Mouse (Mus musculus) C2C12 (cell line): ENCODE measurements around the gene Rhbdf2. TPM values are rescaled to one million over a fixed set of nuclear protein-coding genes. Genes with fewer than 3 reads are reported as not detected.

ENCODE experiments used
- H3K27me3 ChIP-seq: one replicate; pipeline ENCODE4 v1.6.1; 2011; ENCODE audit not compliant: control insufficient read depth, insufficient read depth, insufficient read length
- H3K36me3 ChIP-seq: one replicate; pipeline ENCODE4 v1.6.1; 2011; ENCODE audit not compliant: control insufficient read depth, insufficient read depth
- H3K4me3 ChIP-seq: one replicate; pipeline ENCODE4 v1.5.1; 2011; ENCODE audit warnings: mild to moderate bottlenecking, control low read depth; ENCODE audit not compliant: poor library complexity, insufficient read depth, severe bottlenecking
- H3K79me2 ChIP-seq: one replicate; pipeline ENCODE4 v1.6.1; 2011; ENCODE audit not compliant: control insufficient read depth, insufficient read depth
- H3K79me3 ChIP-seq: one replicate; pipeline ENCODE4 v1.6.1; 2011; ENCODE audit warnings: low read depth, control low read depth
- H3ac ChIP-seq: one replicate; pipeline ENCODE3; 2011; ENCODE audit warnings: low read depth; ENCODE audit not compliant: control insufficient read depth, insufficient read length
- CEBPB ChIP-seq: IDR thresholded peaks from one replicate; pipeline ENCODE4 v1.6.1; 2011; ENCODE audit warnings: low read depth, mild to moderate bottlenecking, control low read depth, moderate library complexity
- CTCF ChIP-seq: IDR thresholded peaks from one replicate; pipeline ENCODE4 v1.5.1; 2011; ENCODE audit not compliant: control insufficient read depth, insufficient read depth, insufficient read length
- FOSL1 ChIP-seq: IDR thresholded peaks from one replicate; pipeline ENCODE4 v1.8.0; 2011; ENCODE audit warnings: mild to moderate bottlenecking, low read length; ENCODE audit not compliant: poor library complexity, insufficient read depth, severe bottlenecking
- MAX ChIP-seq: IDR thresholded peaks from one replicate; pipeline ENCODE4 v1.6.1; 2011; ENCODE audit warnings: mild to moderate bottlenecking, control low read depth
- MYOD1 ChIP-seq: IDR thresholded peaks from one replicate; pipeline ENCODE4 v1.6.1; 2011; ENCODE audit warnings: low read depth; ENCODE audit not compliant: control insufficient read depth, insufficient read length
- MYOG ChIP-seq: IDR thresholded peaks from one replicate; pipeline ENCODE4 v1.6.1; 2011; ENCODE audit not compliant: control insufficient read depth, insufficient read length; ENCODE audit errors: extremely low read depth
- USF1 ChIP-seq: IDR thresholded peaks from one replicate; pipeline ENCODE4 v1.6.1; 2011; ENCODE audit warnings: low read depth, mild to moderate bottlenecking, control low read depth, moderate library complexity
- polyA plus RNA-seq: library from polyadenylated mRNA; unstranded; fragments of >200 nt; fragmentation: generic; extraction: Trizol; gene quantifications from one replicate; pipeline ENCODE4 v1.2.1, GENCODE M21; 2012; ENCODE audit warnings: missing spikeins

Gene Rhbdf2
- polyA plus RNA-seq, 1 experiment = 1.9 TPM

DNA sequence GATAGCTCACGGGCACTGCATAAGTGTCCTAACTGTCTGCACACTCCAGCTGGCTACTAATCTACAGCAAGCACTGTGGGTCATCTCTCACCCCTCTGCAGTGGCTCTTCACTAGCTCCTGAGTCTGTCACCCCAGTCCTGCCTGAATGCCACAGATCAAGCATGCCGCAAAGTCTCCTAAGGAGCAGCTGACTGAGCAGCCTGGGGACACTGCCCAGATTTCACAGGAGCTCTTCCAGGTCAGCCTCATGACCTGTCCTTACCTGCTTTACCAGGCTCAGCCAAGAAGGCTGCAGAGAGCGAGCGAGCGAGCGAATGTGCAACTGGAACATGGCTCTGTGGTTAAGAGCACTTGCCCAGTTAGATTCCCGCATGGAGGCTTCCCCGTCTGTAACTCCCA, 59.3 kb downstream of the Rhbdf2 start:
- H3K36me3 ChIP-seq = no peaks in the 10 kb centered on the region
- no peaks in the 10 kb centered on the region for H3K27me3 ChIP-seq
- no peak overlapping the region for H3ac ChIP-seq
- H3K4me3 ChIP-seq = no peak overlapping the region
- H3K79me2 ChIP-seq = peaks cover 99% of the 10 kb centered on the region
- peaks cover 71% of the 10 kb centered on the region for H3K79me3 ChIP-seq
- TF ChIP-seq CEBPB (no peak), MYOG (no peak), CTCF (no peak), FOSL1 (no peak), USF1 (no peak), MYOD1 (no peak), MAX (no peak)

DNA sequence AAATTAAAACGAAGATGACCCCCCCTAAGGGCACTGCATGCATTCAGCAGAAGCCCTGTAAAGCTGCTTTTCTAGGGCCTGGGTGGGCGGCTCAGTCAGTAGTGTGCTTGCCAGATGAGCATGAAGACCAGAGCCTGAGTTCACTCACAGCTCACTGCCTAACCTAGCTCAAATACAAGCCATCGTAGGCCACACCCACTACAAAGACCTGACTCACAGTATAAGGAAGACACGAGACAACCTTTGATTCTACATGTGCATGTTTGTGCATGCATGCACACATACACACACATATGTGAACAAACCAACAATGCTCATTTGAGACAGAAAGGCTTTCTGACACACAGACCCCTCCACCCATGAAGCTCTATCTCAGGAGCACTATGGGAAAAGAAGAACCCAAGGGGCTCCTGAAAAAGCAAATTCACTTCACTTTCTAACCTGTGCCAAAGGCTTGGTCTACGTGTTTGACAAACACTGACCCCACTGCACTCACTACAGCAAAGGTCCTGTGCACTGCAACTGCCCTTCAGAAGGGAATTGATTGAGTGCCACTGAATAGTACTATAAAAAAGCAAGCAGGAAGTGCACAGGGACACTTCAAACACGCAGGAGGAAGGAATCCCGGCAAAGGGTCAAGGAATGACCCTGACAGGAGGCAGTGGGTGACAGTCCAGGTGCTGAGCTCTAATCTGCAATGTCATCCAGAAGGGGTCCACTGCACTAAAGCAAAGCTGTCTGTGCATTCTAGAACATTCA, 61.4 kb downstream of the Rhbdf2 start:
- H3K27me3 ChIP-seq = no peaks in the 10 kb centered on the region
- H3K4me3 ChIP-seq = no peak overlapping the region
- peaks cover 99% of the 10 kb centered on the region for H3K79me2 ChIP-seq
- H3K79me3 ChIP-seq = peaks cover 61% of the 10 kb centered on the region
- no peak for TF ChIP-seq CTCF
- no peak for TF ChIP-seq MAX
- TF ChIP-seq MYOD1 = no peak
- H3ac ChIP-seq = no peak overlapping the region
- no peaks in the 10 kb centered on the region for H3K36me3 ChIP-seq

DNA sequence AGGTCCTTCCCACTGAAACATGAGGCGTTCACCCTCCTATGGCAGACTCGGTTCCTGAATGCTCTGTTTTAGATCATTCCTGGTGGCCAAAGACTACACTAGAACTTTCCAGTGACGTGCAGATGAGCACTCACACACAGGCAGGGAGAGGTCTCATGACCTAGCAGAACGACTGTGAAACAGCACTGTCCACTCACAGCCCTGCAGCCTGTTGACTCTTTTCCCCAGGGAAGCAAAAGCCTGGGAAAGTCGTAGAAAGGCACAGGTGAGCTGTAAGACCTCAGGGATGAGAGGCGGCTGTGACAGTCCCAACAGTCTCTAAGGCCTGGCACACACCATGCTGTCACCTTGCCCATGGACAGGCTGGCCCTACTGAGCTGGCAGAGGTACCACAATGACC, 70.5 kb downstream of the Rhbdf2 start:
- peaks cover 51% of the 10 kb centered on the region for H3K79me3 ChIP-seq
- H3K79me2 ChIP-seq = peaks cover 97% of the 10 kb centered on the region
- no peaks in the 10 kb centered on the region for H3K27me3 ChIP-seq

DNA sequence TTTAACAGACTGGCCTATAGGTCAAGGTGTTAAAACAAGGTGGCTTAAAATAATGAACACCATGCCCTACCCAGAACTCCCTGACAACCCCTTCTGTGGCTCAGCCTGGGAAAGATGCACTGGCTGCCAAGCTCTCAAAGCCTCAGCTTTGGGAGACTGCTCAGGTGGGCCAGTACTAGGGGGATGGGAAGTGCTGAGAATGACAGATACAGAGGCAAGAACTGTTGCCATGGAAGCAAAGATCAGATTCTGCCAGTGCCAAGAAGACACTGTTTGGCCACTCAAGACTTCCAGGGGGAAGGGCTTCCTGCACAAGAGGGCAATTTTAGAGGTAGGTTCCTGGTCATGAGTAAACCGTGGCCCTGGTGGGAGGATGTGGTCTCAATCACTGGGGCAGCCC, 71.2 kb downstream of the Rhbdf2 start:
- no peak overlapping the region for H3K4me3 ChIP-seq
- peaks cover 50% of the 10 kb centered on the region for H3K79me3 ChIP-seq
- H3K27me3 ChIP-seq = no peaks in the 10 kb centered on the region
- TF ChIP-seq CEBPB (no peak), MYOD1 (no peak), FOSL1 (no peak), USF1 (no peak), CTCF (no peak), MYOG (no peak), MAX (no peak)
- H3K79me2 ChIP-seq = peaks cover 97% of the 10 kb centered on the region
- no peak overlapping the region for H3ac ChIP-seq
- no peaks in the 10 kb centered on the region for H3K36me3 ChIP-seq

More for the DNA sequence above, 70.5 kb downstream of the Rhbdf2 start:
- TF ChIP-seq MYOG = no peak
- TF ChIP-seq MYOD1 = no peak
- no peak for TF ChIP-seq FOSL1
- no peak for TF ChIP-seq MAX
- TF ChIP-seq USF1 = no peak
- no peak for TF ChIP-seq CEBPB
- TF ChIP-seq CTCF = no peak
- H3ac ChIP-seq = no peak overlapping the region
- no peaks in the 10 kb centered on the region for H3K36me3 ChIP-seq
- no peak overlapping the region for H3K4me3 ChIP-seq

DNA sequence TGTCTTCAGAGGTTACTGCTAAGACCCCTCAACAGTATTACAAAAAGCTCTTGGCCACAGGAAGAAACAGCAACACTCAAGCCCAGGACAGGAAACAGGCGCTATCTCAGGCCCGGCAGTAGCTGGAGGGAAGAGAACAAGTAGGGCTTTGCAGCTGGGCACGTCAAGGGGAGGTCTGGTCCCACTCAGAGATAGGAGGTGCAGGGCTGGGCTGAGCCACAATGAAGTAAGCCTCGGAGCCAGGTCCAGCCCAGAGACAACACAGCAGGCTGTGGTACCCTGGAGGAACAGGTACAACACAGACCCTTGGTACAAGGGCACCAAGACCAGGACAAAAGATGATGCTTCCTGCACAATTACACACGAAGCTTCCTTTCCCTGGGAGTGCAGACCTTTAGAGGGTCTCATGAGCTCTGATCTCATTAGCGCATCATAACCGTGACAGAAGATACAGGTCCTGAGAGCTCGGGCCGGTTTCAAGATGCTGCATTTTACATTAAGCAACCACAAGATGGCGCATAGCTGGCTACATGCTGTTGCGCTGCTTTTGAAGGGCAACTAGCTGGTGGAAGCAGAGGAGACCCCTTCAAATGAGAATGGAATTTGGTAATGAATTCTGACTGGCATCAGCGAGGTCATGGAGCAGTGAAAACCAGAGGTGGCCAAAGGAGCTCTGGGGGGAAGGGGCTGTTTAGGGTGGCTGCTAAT, 72.5 kb downstream of the Rhbdf2 start:
- Histone ChIP-seq H3K4me3 (no peak overlapping the region), H3K36me3 (no peaks in the 10 kb centered on the region), H3K27me3 (no peaks in the 10 kb centered on the region), H3ac (no peak overlapping the region), H3K79me3 (peaks cover 48% of the 10 kb centered on the region), H3K79me2 (peaks cover 99% of the 10 kb centered on the region)
- TF ChIP-seq CTCF = peak; percentile 44
- TF ChIP-seq USF1 = no peak

DNA sequence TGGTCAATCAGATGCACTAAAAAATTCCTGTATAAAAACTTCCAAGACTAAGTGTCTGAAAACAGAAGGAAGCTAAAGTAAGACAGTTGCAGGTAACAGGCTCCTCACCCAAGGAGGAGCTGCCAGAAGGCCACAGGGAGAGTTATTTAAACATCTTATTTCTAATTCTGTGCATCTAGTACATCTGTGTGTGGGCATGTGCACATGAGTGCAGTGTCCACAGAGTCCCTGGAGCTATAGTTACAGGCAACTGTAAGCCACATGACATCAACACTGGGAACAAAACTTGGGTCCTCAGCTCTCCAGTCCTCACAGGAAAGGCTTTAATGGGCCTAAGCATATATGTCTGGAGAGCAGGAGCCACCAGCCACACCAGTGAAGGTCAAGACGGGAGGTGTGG, 74.6 kb downstream of the Rhbdf2 start:
- Histone ChIP-seq H3K4me3 (no peak overlapping the region), H3K79me3 (peaks cover 38% of the 10 kb centered on the region), H3K27me3 (no peaks in the 10 kb centered on the region), H3ac (no peak overlapping the region), H3K79me2 (peaks cover 81% of the 10 kb centered on the region), H3K36me3 (peaks cover 1% of the 10 kb centered on the region)
- no peak for TF ChIP-seq MYOG
- TF ChIP-seq MAX = no peak
- TF ChIP-seq USF1 = no peak
- TF ChIP-seq CEBPB = no peak
- no peak for TF ChIP-seq FOSL1
